Mouse (Mus musculus): ENCODE data around the gene Ccdc65. TPM values are rescaled to one million over a fixed set of nuclear protein-coding genes. Genes with fewer than 3 reads are reported as not detected.
A peak's percentile ranks its signal among the peaks of the same experiment; 100 is the strongest.

Gene Ccdc65
- polyA plus RNA-seq, 1 experiment from 2014 or later = 0.90 TPM

GRCm38 (mm10) chr15:98747296-98747695 lies 39.3 kb downstream of the Ccdc65 start:
- no peak for DNase-seq (ENCODE audit: extremely low spot score, low spot score)
- Histone ChIP-seq H3K27ac (no peak overlapping the region), H3K36me3 (replicated peaks) (peaks cover 46% of the 10 kb centered on the region), H3K4me3 (no peak overlapping the region), H3K9me3 (no peaks in the 10 kb centered on the region), H3K27me3 (ENCODE audit: poor library complexity, severe bottlenecking) (no peaks in the 10 kb centered on the region), H3K4me1 (no peaks in the 10 kb centered on the region)
- WGBS = 87% methylated on average over 6 of the region's 6 CpGs

- H3K27ac ChIP-seq = no peak overlapping the region
- 95% methylated on average over 2 of the region's 2 CpGs for WGBS
- no peak for DNase-seq (ENCODE audit: extremely low spot score, low spot score)
- no peaks in the 10 kb centered on the region for H3K27me3 ChIP-seq (ENCODE audit: poor library complexity, severe bottlenecking)
- no peak overlapping the region for H3K4me3 ChIP-seq
- H3K9me3 ChIP-seq = no peaks in the 10 kb centered on the region
- peaks cover 41% of the 10 kb centered on the region for H3K36me3 ChIP-seq (replicated peaks)
- no peaks in the 10 kb centered on the region for H3K4me1 ChIP-seq
Observed at GRCm38 (mm10) chr15:98749093-98749492, 41.1 kb downstream of the Ccdc65 start.

- H3K4me1 ChIP-seq = no peaks in the 10 kb centered on the region
- WGBS = 77% methylated on average over 8 of the region's 8 CpGs
- no peak overlapping the region for H3K27ac ChIP-seq
- no peaks in the 10 kb centered on the region for H3K9me3 ChIP-seq
- no peak overlapping the region for H3K4me3 ChIP-seq
- no peak for DNase-seq (ENCODE audit: extremely low spot score, low spot score)
- peaks cover 65% of the 10 kb centered on the region for H3K36me3 ChIP-seq (replicated peaks)
- no peaks in the 10 kb centered on the region for H3K27me3 ChIP-seq (ENCODE audit: poor library complexity, severe bottlenecking)
Observed at GRCm38 (mm10) chr15:98753021-98753423, 45.0 kb downstream of the Ccdc65 start.

- Histone ChIP-seq H3K4me1 (no peaks in the 10 kb centered on the region), H3K27me3 (ENCODE audit: poor library complexity, severe bottlenecking) (no peaks in the 10 kb centered on the region), H3K36me3 (replicated peaks) (peaks cover 74% of the 10 kb centered on the region), H3K27ac (no peak overlapping the region), H3K9me3 (no peaks in the 10 kb centered on the region), H3K4me3 (no peak overlapping the region)
- WGBS = 86% methylated on average over 2 of the region's 2 CpGs
- no peak for DNase-seq (ENCODE audit: extremely low spot score, low spot score)
Observed at GRCm38 (mm10) chr15:98754125-98754524, 46.1 kb downstream of the Ccdc65 start.

GRCm38 (mm10) chr15:98762201-98762621 lies 54.2 kb downstream of the Ccdc65 start:
- Histone ChIP-seq H3K9me3 (no peaks in the 10 kb centered on the region), H3K27ac (peak overlapping the region; percentile 95), H3K27me3 (ENCODE audit: poor library complexity, severe bottlenecking) (peaks cover 38% of the 10 kb centered on the region), H3K36me3 (replicated peaks) (peaks cover 40% of the 10 kb centered on the region), H3K4me3 (peak overlapping the region; percentile 96), H3K4me1 (peaks cover 30% of the 10 kb centered on the region)
- WGBS = under 1% methylated on average over 24 of the region's 24 CpGs
- peak; percentile 75 for DNase-seq (ENCODE audit: extremely low spot score, low spot score)

GRCm38 (mm10) chr15:98762670-98763529 lies 54.9 kb downstream of the Ccdc65 start, which contains the start of gene Arf3:
Gene Arf3 (minus strand): TSS chr15:98763214.
- Histone ChIP-seq H3K27ac (peak within 1 kb of the TSS; percentile 95), H3K9me3 (no peaks in the 10 kb centered on the region), H3K4me3 (peak within 1 kb of the TSS; percentile 96), H3K4me1 (peaks cover 30% of the 10 kb centered on the region), H3K27me3 (ENCODE audit: poor library complexity, severe bottlenecking) (peaks cover 45% of the 10 kb centered on the region), H3K36me3 (replicated peaks) (peaks cover 37% of the 10 kb centered on the region)
- under 1% methylated on average over 76 of the region's 76 CpGs for WGBS
- DNase-seq (ENCODE audit: extremely low spot score, low spot score) = peak; percentile 98

- H3K4me1 ChIP-seq = peaks cover 28% of the 10 kb centered on the region
- WGBS = 76% methylated on average over 4 of the region's 4 CpGs
- H3K9me3 ChIP-seq = no peaks in the 10 kb centered on the region
- no peak overlapping the region for H3K4me3 ChIP-seq
- peaks cover 75% of the 10 kb centered on the region for H3K27me3 ChIP-seq (ENCODE audit: poor library complexity, severe bottlenecking)
- peaks cover 7% of the 10 kb centered on the region; the same call in 1 of the 2 replicates for H3K36me3 ChIP-seq (replicated peaks)
- DNase-seq (ENCODE audit: extremely low spot score, low spot score) = no peak
- H3K27ac ChIP-seq = no peak overlapping the region
Observed at GRCm38 (mm10) chr15:98765929-98766328, 57.9 kb downstream of the Ccdc65 start.

GRCm38 (mm10) chr15:98768259-98768658 lies 60.3 kb downstream of the Ccdc65 start:
- H3K36me3 ChIP-seq (replicated peaks) = no peaks in the 10 kb centered on the region
- peaks cover 24% of the 10 kb centered on the region for H3K4me1 ChIP-seq
- peaks cover 96% of the 10 kb centered on the region for H3K27me3 ChIP-seq (ENCODE audit: poor library complexity, severe bottlenecking)
- no peak for DNase-seq (ENCODE audit: extremely low spot score, low spot score)
- no peaks in the 10 kb centered on the region for H3K9me3 ChIP-seq
- no peak overlapping the region for H3K27ac ChIP-seq
- no peak overlapping the region for H3K4me3 ChIP-seq
- WGBS = 26% methylated on average over 5 of the region's 5 CpGs

GRCm38 (mm10) chr15:98771813-98772425 lies 63.9 kb downstream of the Ccdc65 start:
- Histone ChIP-seq H3K27me3 (ENCODE audit: poor library complexity, severe bottlenecking) (peaks cover 100% of the 10 kb centered on the region), H3K9me3 (no peaks in the 10 kb centered on the region), H3K36me3 (replicated peaks) (no peaks in the 10 kb centered on the region), H3K27ac (no peak overlapping the region), H3K4me1 (peaks cover 35% of the 10 kb centered on the region), H3K4me3 (peak overlapping the region; percentile 31)
- 3% methylated on average over 12 of the region's 12 CpGs for WGBS
- no peak for DNase-seq (ENCODE audit: extremely low spot score, low spot score)

- DNase-seq (ENCODE audit: extremely low spot score, low spot score) = peak; percentile 53
- Histone ChIP-seq H3K4me3 (peak overlapping the region; percentile 31), H3K36me3 (replicated peaks) (no peaks in the 10 kb centered on the region), H3K27ac (no peak overlapping the region), H3K4me1 (peaks cover 42% of the 10 kb centered on the region), H3K9me3 (no peaks in the 10 kb centered on the region), H3K27me3 (ENCODE audit: poor library complexity, severe bottlenecking) (peaks cover 100% of the 10 kb centered on the region)
- 1% methylated on average over 36 of the region's 36 CpGs for WGBS
Observed at GRCm38 (mm10) chr15:98772511-98773211, 64.7 kb downstream of the Ccdc65 start.

All from forebrain, embryonic 10.5 days (tissue).